Mouse (Mus musculus) frontal cortex, adult 2 months (tissue): ENCODE data around the gene Igf1r. TPM values are rescaled to one million over a fixed set of nuclear protein-coding genes. Genes with fewer than 3 reads are reported as not detected.
"Not testable (repeated sequence)": the region's sequence is repeated elsewhere in the genome, so short reads cannot be mapped to it uniquely, and the experiment has no call there.

Experiments
- DNase-seq, 2 experiments: peaks; one replicate each; pipeline ENCODE4 v3.0.0; 2022; ENCODE audit warnings: low spot score in 1 of 2; ENCODE audit errors: extremely low spot score in 1 of 2
- polyA plus RNA-seq: library from polyadenylated mRNA; depleted of rRNA; stranded (reverse); fragments of >200 nt; gene quantifications from 2 replicates; pipeline ENCODE4 v1.2.3, GENCODE M21; 2012

Gene Igf1r
- polyA plus RNA-seq, 1 experiment = 24.4 TPM

- DNase-seq = no peak
These were observed 305.9 kb downstream of the Igf1r start for GRCm38 (mm10) chr7:68258326-68259150.

GRCm38 (mm10) chr7:68259523-68260081 is 307.0 kb downstream of the Igf1r start:
- DNase-seq = no peak

- no peak for DNase-seq
These were observed 310.1 kb downstream of the Igf1r start for GRCm38 (mm10) chr7:68262612-68263200.

GRCm38 (mm10) chr7:68263346-68264027 is 310.9 kb downstream of the Igf1r start:
- no peak for DNase-seq

- peak in 1 of 2 experiments; percentile 19 for DNase-seq
These were observed 311.4 kb downstream of the Igf1r start, which contains the start of gene Pgpep1l for GRCm38 (mm10) chr7:68264028-68264453. Gene Pgpep1l, minus strand, starts transcription at chr7:68264233.

DNA sequence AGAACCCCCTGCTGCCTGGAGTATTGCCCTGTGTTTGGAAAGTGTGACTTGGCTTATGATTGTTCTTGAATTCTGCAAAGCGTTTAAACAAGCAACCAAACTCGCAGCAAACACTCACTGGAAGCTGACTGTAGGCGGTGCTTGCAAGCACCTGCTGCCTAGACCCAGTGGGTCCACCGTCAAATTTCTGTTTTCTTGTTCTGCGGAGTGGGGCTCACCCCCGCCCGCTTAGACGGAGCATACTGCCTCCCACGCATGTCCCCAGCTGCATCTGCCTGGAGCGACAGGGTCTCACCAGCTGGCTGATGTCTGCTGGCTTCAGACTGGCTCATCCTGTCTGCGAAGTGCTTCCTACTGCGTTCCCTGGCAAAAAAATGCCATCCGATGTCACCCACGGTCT is 311.9 kb downstream of the Igf1r start:
- peak; percentile 72 to 85 for DNase-seq

- DNase-seq = no peak
These were observed 312.8 kb downstream of the Igf1r start for GRCm38 (mm10) chr7:68265391-68265790.

- no peak for DNase-seq
These were observed 314.1 kb downstream of the Igf1r start for GRCm38 (mm10) chr7:68266691-68267090.

DNA sequence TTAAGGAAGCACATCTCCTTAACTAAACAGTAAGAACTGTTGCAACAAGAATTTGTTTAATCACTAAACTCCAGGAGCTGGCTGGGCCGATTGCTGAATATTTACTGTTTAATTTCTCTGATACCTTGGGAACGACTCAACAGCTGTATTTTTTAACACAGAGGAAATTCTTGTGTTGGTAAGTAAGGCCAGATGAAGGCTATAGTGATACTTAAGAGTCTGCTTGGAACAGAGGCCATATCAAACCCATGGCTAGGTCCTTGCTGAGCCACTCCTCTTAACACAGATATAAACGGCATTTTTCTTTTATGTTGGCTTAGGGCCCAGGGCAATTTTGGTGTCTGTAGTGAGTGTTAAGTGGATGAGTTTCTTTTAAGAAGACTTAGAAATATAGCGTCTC is 317.9 kb downstream of the Igf1r start:
- no peak for DNase-seq

DNA sequence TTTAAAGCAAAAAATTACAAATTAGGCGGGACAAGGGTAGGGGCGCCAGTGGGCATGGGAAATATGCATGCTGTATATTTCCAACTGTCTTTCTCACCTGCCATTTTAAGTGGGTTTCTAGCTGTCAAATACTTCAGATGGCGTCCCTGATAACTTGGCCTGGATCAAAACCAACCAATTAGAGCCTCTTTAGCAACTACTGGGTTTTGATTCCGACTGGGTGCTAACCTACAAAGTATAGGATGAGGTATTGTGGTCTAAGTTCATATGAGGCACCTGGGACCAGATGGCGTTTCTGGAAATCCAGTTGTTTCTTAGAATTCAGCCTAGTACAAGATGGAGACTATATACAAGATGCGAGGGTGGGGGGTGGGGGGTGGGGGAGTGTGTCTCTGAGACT is 319.2 kb downstream of the Igf1r start:
- no peak for DNase-seq

- no peak for DNase-seq
These were observed 320.0 kb downstream of the Igf1r start for GRCm38 (mm10) chr7:68272607-68273006.

DNA sequence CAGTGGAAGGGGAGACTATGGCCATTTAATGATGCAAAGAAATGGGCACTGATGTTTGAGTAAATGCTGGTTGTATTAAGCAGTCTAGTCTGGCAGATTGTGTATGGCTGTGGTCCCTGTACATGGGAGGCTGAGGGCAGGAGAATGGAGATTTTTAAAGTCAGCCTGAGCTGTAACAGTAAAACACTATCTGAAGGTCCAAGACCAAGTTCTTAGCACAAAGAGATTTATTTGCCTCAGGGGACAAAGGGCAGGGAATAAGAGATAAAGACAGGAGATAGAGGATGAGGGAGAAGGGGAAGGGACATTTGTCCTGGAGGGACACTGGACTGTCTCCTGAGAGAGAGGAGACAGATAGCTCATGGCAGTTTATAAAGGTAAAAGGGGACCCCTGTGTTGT is 320.9 kb downstream of the Igf1r start, which contains the start of gene Fam169b:
Fam169b (plus strand) TSS at position 325 of the 400 bp plus-strand sequence.
- DNase-seq = no peak

DNA sequence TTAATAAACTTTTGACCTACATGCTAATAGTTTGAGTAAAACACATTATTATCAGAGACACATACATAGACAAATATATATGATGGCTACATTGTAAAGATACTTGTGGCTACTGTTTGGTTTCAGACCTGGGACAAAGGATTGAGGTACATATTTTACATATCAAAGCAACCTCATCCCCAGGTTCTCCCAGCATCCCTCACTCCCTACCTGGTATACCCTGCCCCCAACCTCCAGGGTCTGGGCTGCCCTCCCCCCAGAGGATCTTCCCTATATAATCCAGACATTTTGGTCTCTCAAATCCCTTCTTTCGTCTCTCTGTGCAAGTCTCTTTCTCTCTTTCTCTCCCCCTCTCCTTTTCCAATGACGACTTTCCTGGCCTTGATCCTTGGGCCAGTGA is 321.6 kb downstream of the Igf1r start:
- DNase-seq = no peak

DNA sequence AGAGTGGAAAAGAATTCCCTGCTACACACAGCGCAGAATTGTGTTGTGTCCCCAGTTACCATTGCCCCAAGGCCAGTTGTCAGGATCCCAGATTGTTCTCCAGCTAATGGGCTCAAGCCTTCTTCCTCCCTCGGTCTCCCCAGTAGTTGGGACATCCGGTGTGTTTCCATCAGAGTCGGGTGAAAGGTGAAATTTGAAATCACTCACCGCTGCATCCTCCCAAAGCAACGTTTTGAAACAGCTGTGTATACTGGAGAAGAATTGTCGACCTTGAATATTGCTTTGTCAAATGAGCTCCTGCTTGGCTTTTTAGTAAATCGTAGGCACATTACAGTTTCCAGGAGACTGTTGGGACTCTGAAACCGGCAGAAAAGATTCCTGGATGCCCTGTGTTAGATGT is 322.3 kb downstream of the Igf1r start:
- no peak for DNase-seq

- DNase-seq = not testable (repeated sequence)
These were observed 322.8 kb downstream of the Igf1r start for GRCm38 (mm10) chr7:68275445-68275837.

- DNase-seq = no peak
These were observed 323.5 kb downstream of the Igf1r start for GRCm38 (mm10) chr7:68275838-68276731.

- DNase-seq = no peak
These were observed 324.6 kb downstream of the Igf1r start for GRCm38 (mm10) chr7:68277054-68277896.

GRCm38 (mm10) chr7:68277897-68278270 is 325.3 kb downstream of the Igf1r start:
- DNase-seq = no peak

DNA sequence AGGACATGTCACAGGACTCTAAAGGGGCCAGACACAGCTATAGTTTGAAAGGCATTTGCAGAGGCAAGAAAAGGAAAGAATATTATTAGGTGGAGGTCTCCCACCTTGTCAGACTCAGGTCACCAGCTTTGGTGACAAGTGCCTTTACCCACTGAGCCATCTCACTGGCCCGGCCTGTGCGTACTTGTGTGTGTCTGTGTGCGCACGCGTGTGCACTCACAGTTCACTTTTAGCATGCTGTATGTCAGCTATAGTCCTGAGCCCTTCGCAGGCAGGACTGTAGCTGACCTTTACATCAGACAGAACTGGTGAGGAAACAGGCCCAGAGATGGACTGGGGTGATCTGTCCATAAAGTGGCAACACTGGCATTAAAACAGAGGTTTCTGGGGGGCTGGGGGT is 325.8 kb downstream of the Igf1r start:
- DNase-seq = no peak
